Mouse (Mus musculus): ENCODE measurements at regions not wholly inside any gene's neighbourhood (a gene's known extent, or its start where the extent isn't known, plus 50 kb on each side); places are given as distances from the start of the nearest gene placed in this dataset.

- DNase-seq (ENCODE audit: low read depth, low spot score): no peak
These were observed 239.4 kb downstream of the Gm10260 start for GRCm38 (mm10) chr13:97520988-97521547.

- DNase-seq (ENCODE audit: low read depth, low spot score): no peak
These were observed 243.7 kb downstream of the Gm10260 start for GRCm38 (mm10) chr13:97516731-97517130.

DNA sequence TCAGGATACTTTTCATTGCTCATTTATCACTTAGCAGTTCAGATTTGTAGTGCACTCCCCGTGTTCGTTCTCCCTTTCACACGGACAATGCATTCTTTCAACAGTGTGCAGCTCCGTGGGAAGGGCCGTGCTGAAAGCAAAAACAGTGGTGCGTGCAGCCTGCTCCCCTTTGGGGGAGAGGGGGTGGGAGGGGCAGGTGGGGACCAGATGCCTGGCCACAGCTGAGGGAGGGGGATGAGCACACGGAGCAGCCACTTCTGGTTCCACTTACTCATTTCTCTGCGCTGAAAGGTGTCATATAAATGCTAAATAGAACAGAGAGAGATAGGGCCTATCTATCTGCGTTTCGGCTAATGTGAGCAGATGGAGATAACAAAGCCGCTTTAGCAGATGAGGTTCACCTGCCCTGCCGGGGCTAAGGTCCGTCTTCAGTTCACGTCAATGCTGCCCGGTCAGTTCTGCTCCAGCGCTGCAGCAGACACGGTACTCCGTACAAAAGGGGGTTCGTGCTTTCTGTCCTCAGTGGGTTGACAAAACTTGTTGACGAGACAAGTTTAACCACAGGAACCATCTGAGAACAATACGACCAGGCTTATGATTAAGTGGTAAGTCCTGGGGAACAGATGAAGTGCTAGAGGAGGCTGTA lies 245.9 kb downstream of the Gm10260 start:
- no peak for DNase-seq (ENCODE audit: low read depth, low spot score)

- DNase-seq (ENCODE audit: low read depth, low spot score): no peak
These were observed 247.9 kb downstream of the Gm10260 start for GRCm38 (mm10) chr13:97512521-97512920.

DNA sequence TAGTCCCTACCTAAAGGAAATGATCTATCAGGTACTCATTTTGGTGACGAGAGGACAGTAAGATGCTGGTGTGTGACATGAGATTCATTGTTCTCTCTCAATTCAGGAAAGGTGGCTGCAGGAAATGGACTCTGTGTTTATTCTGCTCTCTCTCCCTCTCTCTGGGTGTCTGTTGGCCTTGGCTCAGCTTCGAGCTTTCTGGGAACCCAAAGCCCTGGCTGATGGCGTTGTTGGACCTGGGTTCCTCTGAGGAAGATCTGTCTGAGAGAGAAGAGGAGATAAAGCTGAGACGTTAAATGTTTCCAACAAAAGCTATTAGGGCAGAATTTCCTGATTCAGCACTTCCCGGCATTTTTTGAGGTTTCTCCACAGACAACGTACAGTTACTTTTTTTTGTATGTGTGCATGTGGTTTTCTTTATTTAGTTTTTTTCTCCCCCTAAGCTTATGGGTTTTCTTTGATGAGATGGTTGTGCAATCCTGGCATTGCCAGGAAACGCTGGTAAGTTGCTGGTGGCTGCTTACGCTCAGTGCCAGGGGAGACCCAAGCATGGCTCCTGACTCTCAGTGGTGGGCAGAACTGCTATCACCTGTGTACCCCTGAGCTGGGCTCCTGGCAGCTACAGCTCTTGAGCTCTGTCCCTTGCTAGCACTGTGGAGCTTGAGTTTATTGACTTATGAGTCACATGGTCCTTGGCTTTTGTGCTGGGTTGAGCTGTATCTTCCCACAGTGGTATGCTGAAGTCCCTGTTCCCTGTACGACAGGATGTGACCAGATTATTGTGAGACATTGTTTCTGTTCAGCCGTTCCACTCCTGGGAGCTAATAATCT lies 249.8 kb downstream of the Gm10260 start:
- no peak for DNase-seq (ENCODE audit: low read depth, low spot score)

DNA sequence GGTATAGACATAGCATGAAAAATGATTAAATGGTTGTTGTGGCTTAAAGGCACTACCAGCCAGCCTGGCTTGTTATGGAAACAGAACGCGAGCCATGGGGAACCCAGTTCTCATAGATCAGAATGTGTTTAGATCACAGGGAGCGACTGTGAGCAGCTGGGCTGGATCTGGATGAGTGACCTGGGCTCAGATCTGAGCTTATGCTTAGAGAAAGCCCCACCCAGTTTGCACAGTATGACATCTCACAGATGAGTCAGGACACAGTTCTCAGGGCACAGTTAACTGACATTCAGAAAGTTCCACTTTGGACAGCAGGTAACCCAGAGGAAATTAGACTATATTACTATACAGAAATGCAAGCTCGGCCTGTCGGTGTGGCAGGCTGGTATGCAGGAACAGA lies 255.5 kb downstream of the Gm10260 start:
- DNase-seq (ENCODE audit: low read depth, low spot score): no peak

GRCm38 (mm10) chr13:97503955-97504739 lies 256.3 kb downstream of the Gm10260 start:
- DNase-seq (ENCODE audit: low read depth, low spot score): no peak

- DNase-seq (ENCODE audit: low read depth, low spot score): no peak
These were observed 257.0 kb downstream of the Gm10260 start for GRCm38 (mm10) chr13:97503391-97503790.

DNA sequence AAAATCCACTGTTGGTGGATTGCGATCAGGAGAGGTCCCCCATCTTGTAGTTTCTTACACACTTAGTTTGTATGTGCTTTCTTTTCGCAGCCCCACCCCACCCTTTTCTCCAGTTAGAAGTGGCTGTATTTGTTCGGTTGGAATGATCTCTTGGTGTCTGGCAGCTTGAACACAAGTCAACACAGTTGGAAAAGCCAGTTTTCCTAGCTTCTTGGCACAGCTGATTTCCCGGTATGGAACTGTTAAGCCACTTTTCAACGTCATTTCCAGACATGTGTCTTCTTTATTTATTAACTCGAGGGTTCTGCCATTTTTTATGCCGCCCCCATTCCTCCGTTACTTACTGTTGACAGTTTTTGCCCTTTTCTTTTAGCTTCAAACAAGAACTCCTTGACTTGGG lies 259.2 kb downstream of the Enc1 start:
- DNase-seq (ENCODE audit: low read depth, low spot score): no peak

GRCm38 (mm10) chr13:97498981-97499380 lies 258.1 kb downstream of the Enc1 start:
- DNase-seq (ENCODE audit: low read depth, low spot score): no peak

- no peak for DNase-seq (ENCODE audit: low read depth, low spot score)
These were observed 257.0 kb downstream of the Enc1 start for GRCm38 (mm10) chr13:97497928-97498327.

GRCm38 (mm10) chr13:97494770-97495169 lies 253.9 kb downstream of the Enc1 start:
- DNase-seq (ENCODE audit: low read depth, low spot score): no peak

DNA sequence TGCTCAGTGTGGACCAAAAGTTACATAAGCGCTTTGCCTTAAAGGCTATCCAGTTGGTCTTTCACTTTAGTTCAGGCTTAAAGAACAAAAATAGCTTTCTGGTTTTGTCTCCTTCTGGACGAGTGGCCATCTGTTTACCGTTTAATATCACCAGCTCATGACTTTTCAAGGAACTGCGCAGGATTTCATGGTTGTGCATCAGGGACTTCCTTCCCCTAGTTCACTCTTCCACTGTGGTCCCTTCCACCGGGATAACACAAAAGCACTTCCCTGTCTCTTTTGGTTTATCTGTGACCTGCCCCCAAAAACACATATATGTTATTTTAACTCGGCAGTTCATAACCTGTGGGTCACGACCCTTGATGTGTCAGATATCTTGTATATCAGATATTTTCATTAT lies 252.9 kb downstream of the Enc1 start:
- DNase-seq (ENCODE audit: low read depth, low spot score): no peak

- DNase-seq (ENCODE audit: low read depth, low spot score): no peak
These were observed 252.2 kb downstream of the Enc1 start for GRCm38 (mm10) chr13:97492958-97493735.

- no peak for DNase-seq (ENCODE audit: low read depth, low spot score)
These were observed 251.3 kb downstream of the Enc1 start for GRCm38 (mm10) chr13:97491865-97492847.

- DNase-seq (ENCODE audit: low read depth, low spot score): no peak
These were observed 249.2 kb downstream of the Enc1 start for GRCm38 (mm10) chr13:97490131-97490530.

- DNase-seq (ENCODE audit: low read depth, low spot score): no peak
These were observed 248.8 kb downstream of the Enc1 start for GRCm38 (mm10) chr13:97489721-97490120.

- DNase-seq (ENCODE audit: low read depth, low spot score): no peak
These were observed 248.1 kb downstream of the Enc1 start for GRCm38 (mm10) chr13:97489029-97489428.

DNA sequence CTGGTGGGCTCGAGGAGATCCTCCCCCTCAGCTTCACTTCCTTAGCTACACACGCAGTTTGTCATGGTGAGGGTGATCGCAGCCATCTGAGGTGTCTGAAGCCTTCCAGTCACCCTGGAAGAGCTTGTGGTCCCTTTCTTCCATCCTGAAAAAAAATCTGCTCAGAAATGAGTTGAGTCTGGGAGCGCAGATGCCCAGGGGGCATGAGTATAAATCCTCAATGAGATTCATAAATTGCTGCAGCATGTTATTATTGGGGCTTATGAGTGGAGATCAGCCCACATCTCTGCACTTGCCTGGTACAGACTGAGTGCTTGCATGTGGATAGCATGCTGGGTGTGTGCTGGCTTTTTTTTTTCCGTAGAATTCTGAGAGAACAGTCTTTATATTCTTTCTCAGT lies 247.6 kb downstream of the Enc1 start:
- DNase-seq (ENCODE audit: low read depth, low spot score): no peak
